Mouse (Mus musculus) liver, postnatal 0 days (tissue): Measurements from ENCODE around the gene Ttll11.

Source experiments
- CTCF ChIP-seq: sonication (generic); IDR thresholded peaks from 2 replicates; pipeline ENCODE4 v1.5.1; 2016; ENCODE audit warnings: antibody characterized with exemption, low read depth
- EP300 ChIP-seq: IDR thresholded peaks from 2 replicates; pipeline ENCODE4 v1.6.1; 2016; ENCODE audit warnings: antibody characterized with exemption, low read depth, mild to moderate bottlenecking

- TF ChIP-seq CTCF (no peak), EP300 (no peak)
Measured at GRCm38 (mm10) chr2:35878506-35878905, 101.2 kb downstream of the Ttll11 start.
